Mouse (Mus musculus): Measurements from ENCODE around the gene Smarcc2. TPM values are rescaled to one million over a fixed set of nuclear protein-coding genes. Genes with fewer than 3 reads are reported as not detected.

Gene Smarcc2
- total and polyA plus RNA-seq, 3 experiments: 49.1 to 77.6 (median 75.5) TPM

GRCm38 (mm10) chr10:128492633-128493311 lies 33.7 kb downstream of the Smarcc2 start:
- peaks cover 19% of the 10 kb centered on the region for H3K4me1 ChIP-seq (ENCODE audit: control insufficient read depth, insufficient read depth, low read length)
- intact Hi-C loops (cut with DNase I): loop anchor here (2.0 to 10.0 kb wide), 3 partner anchors 32 to 398 kb away; partner anchors contain the start of genes Baz2a and Esyt1

GRCm38 (mm10) chr10:128493319-128493694 lies 34.3 kb downstream of the Smarcc2 start:
- Histone ChIP-seq H3K9ac (ENCODE audit: low read depth, low read length) (peak overlapping the region; percentile 66), H3K79me2 (replicated peaks; ENCODE audit: control insufficient read depth, insufficient read depth, low read length) (no peaks in the 10 kb centered on the region; the same call in 1 of the 2 replicates), H3K4me3 (peak overlapping the region; percentile 99), H3K27ac (peak overlapping the region; percentile 100), H3K36me3 (ENCODE audit: control insufficient read depth, insufficient read depth, low read length) (peaks cover 11% of the 10 kb centered on the region), H3K27me3 (ENCODE audit: control insufficient read depth, insufficient read depth, low read length) (no peaks in the 10 kb centered on the region), H3K4me1 (ENCODE audit: control insufficient read depth, insufficient read depth, low read length) (peaks cover 19% of the 10 kb centered on the region)
- DNase-seq: no peak
- intact Hi-C loops (cut with DNase I): loop anchor here (2.0 to 10.0 kb wide), 3 partner anchors 33 to 399 kb away; partner anchors contain the start of genes Baz2a and Esyt1
- TF ChIP-seq POLR2A (IDR thresholded peaks at IDR 0.05; ENCODE audit: insufficient read depth, low read depth, low read length): no peak
- WGBS: 0% methylated on average over 12 of the region's 12 CpGs

More at GRCm38 (mm10) chr10:128492633-128493311, 33.7 kb downstream of the Smarcc2 start:
- H3K79me2 ChIP-seq (replicated peaks; ENCODE audit: control insufficient read depth, insufficient read depth, low read length): no peaks in the 10 kb centered on the region; the same call in 1 of the 2 replicates
- DNase-seq: peak; percentile 75 to 82
- TF ChIP-seq CTCF (IDR thresholded peaks at IDR 0.05) (no peak), POLR2A (IDR thresholded peaks at IDR 0.05; ENCODE audit: insufficient read depth, low read depth, low read length) (peak; percentile 68; the same call in 1 of the 2 replicates)
- peak overlapping the region; percentile 99 for H3K4me3 ChIP-seq
- H3K9ac ChIP-seq (ENCODE audit: low read depth, low read length): peak overlapping the region; percentile 66
- H3K27ac ChIP-seq: peak overlapping the region; percentile 100
- H3K36me3 ChIP-seq (ENCODE audit: control insufficient read depth, insufficient read depth, low read length): peaks cover 11% of the 10 kb centered on the region
- WGBS: 2% methylated on average over 12 of the region's 12 CpGs
- H3K27me3 ChIP-seq (ENCODE audit: control insufficient read depth, insufficient read depth, low read length): no peaks in the 10 kb centered on the region

GRCm38 (mm10) chr10:128493695-128494666 lies 34.9 kb downstream of the Smarcc2 start, which contains the start of gene Myl6:
Gene Myl6, minus strand, starts transcription at chr10:128494145.
- peaks cover 11% of the 10 kb centered on the region for H3K36me3 ChIP-seq (ENCODE audit: control insufficient read depth, insufficient read depth, low read length)
- WGBS: under 1% methylated on average over 45 of the region's 45 CpGs
- no peaks in the 10 kb centered on the region for H3K79me2 ChIP-seq (replicated peaks; ENCODE audit: control insufficient read depth, insufficient read depth, low read length)
- TF ChIP-seq CTCF (IDR thresholded peaks at IDR 0.05) (peak; percentile 78), EP300 (IDR thresholded peaks at IDR 0.05; ENCODE audit: insufficient read depth, low read depth, low read length) (peak; percentile 82; the same call in 1 of the 2 replicates), POLR2A (IDR thresholded peaks at IDR 0.05; ENCODE audit: insufficient read depth, low read depth, low read length) (peak; percentile 100)
- intact Hi-C loops (cut with DNase I): loop anchor here (2.0 to 10.0 kb wide), 3 partner anchors 33 to 399 kb away; partner anchors contain the start of genes Baz2a and Esyt1
- peaks cover 19% of the 10 kb centered on the region for H3K4me1 ChIP-seq (ENCODE audit: control insufficient read depth, insufficient read depth, low read length)
- peak within 1 kb of the TSS; percentile 77 for H3K9ac ChIP-seq (ENCODE audit: low read depth, low read length)
- H3K27ac ChIP-seq: peak within 1 kb of the TSS; percentile 100
- H3K4me3 ChIP-seq: peak within 1 kb of the TSS; percentile 99
- H3K27me3 ChIP-seq (ENCODE audit: control insufficient read depth, insufficient read depth, low read length): no peaks in the 10 kb centered on the region
- DNase-seq: peak; percentile 95 to 97

GRCm38 (mm10) chr10:128494667-128495245 lies 35.7 kb downstream of the Smarcc2 start:
- peak overlapping the region; percentile 77 for H3K9ac ChIP-seq (ENCODE audit: low read depth, low read length)
- 40% methylated on average over 11 of the region's 11 CpGs for WGBS
- peaks cover 18% of the 10 kb centered on the region for H3K4me1 ChIP-seq (ENCODE audit: control insufficient read depth, insufficient read depth, low read length)
- intact Hi-C loops (cut with DNase I): loop anchor here (5.0 to 10.0 kb wide), 2 partner anchors 33 to 400 kb away; partner anchors contain the start of genes Baz2a and Esyt1
- no peaks in the 10 kb centered on the region for H3K27me3 ChIP-seq (ENCODE audit: control insufficient read depth, insufficient read depth, low read length)
- no peaks in the 10 kb centered on the region for H3K79me2 ChIP-seq (replicated peaks; ENCODE audit: control insufficient read depth, insufficient read depth, low read length)
- H3K27ac ChIP-seq: peak overlapping the region; percentile 100
- TF ChIP-seq EP300 (IDR thresholded peaks at IDR 0.05; ENCODE audit: insufficient read depth, low read depth, low read length) (0 out of 2 replicates have a peak, but pooled peaks have one; percentile 3), CTCF (IDR thresholded peaks at IDR 0.05) (no peak)
- peak overlapping the region; percentile 99 for H3K4me3 ChIP-seq
- peaks cover 11% of the 10 kb centered on the region for H3K36me3 ChIP-seq (ENCODE audit: control insufficient read depth, insufficient read depth, low read length)
- peak in 1 of 2 experiments; percentile 34 for DNase-seq

- intact Hi-C loops (cut with DNase I): loop anchor here (10.0 kb wide), 1 partner anchor 400 kb away; the partner anchor contains the start of gene Baz2a
- DNase-seq: no peak
- Histone ChIP-seq H3K27ac (peak overlapping the region; percentile 100), H3K4me3 (no peak overlapping the region), H3K4me1 (ENCODE audit: control insufficient read depth, insufficient read depth, low read length) (peaks cover 17% of the 10 kb centered on the region), H3K36me3 (ENCODE audit: control insufficient read depth, insufficient read depth, low read length) (peaks cover 8% of the 10 kb centered on the region), H3K79me2 (replicated peaks; ENCODE audit: control insufficient read depth, insufficient read depth, low read length) (no peaks in the 10 kb centered on the region), H3K27me3 (ENCODE audit: control insufficient read depth, insufficient read depth, low read length) (no peaks in the 10 kb centered on the region), H3K9ac (ENCODE audit: low read depth, low read length) (no peak overlapping the region; the same call in 1 of the 2 replicates)
- 55% methylated on average over 2 of the region's 2 CpGs for WGBS
- no peak for TF ChIP-seq POLR2A (IDR thresholded peaks at IDR 0.05; ENCODE audit: insufficient read depth, low read depth, low read length)
- TF ChIP-seq CTCF (IDR thresholded peaks at IDR 0.05): peak; percentile 41
These were observed 36.2 kb downstream of the Smarcc2 start for GRCm38 (mm10) chr10:128495270-128495669.
